Mouse (Mus musculus) heart, embryonic 11.5 days (tissue): ENCODE measurements at regions not wholly inside any gene's neighbourhood (a gene's known extent, or its start where the extent isn't known, plus 50 kb on each side); places are given as distances from the start of the nearest gene placed in this dataset.

Experiments used
- ATAC-seq: fragments of 200-750 bp; cut with Nextera tagmentation; replicated peaks from 2 replicates; pipeline ENCODE4 v1.8.0; 2017; ENCODE audit warnings: moderate library complexity; ENCODE audit not compliant: insufficient number of reproducible peaks, low FRiP score, low TSS enrichment
- H3K27ac ChIP-seq: fragments of 300-500 bp; sonication (generic); 2 replicates; pipeline ENCODE4 v1.5.1; 2014; ENCODE audit warnings: mild to moderate bottlenecking, low read depth, low read length
- H3K27me3 ChIP-seq: fragments of 300-500 bp; sonication (generic); 2 replicates; pipeline ENCODE4 v1.6.1; 2014; ENCODE audit warnings: mild to moderate bottlenecking, low read length, mixed read lengths; ENCODE audit not compliant: control insufficient read depth, insufficient read depth
- H3K36me3 ChIP-seq: fragments of 300-500 bp; sonication (generic); 2 replicates; pipeline ENCODE4 v1.6.1; 2014; ENCODE audit warnings: mild to moderate bottlenecking, low read length, moderate library complexity, mixed read lengths; ENCODE audit not compliant: control insufficient read depth, insufficient read depth
- H3K4me1 ChIP-seq: fragments of 300-500 bp; sonication (generic); 2 replicates; pipeline ENCODE4 v1.6.1; 2014; ENCODE audit warnings: low read length; ENCODE audit not compliant: control insufficient read depth, insufficient read depth
- H3K4me2 ChIP-seq: fragments of 300-500 bp; sonication (generic); 2 replicates; pipeline ENCODE4 v1.6.1; 2014; ENCODE audit warnings: mild to moderate bottlenecking, moderate library complexity
- H3K4me3 ChIP-seq: fragments of 300-500 bp; sonication (generic); 2 replicates; pipeline ENCODE4 v1.5.1; 2014; ENCODE audit warnings: low read depth, low read length
- H3K9ac ChIP-seq: fragments of 300-500 bp; sonication (generic); 2 replicates; pipeline ENCODE4 v1.6.1; 2014; ENCODE audit warnings: mild to moderate bottlenecking, low read depth, low read length, moderate library complexity
- H3K9me3 ChIP-seq: fragments of 300-500 bp; sonication (generic); replicated peaks from 2 replicates; pipeline ENCODE4 v1.6.1; 2016; ENCODE audit warnings: low read length; ENCODE audit not compliant: control insufficient read depth
- WGBS: fragments of 180-500 bp; shearing (Covaris S2); extraction: QIAGEN DNeasy Blood & Tissue Kit; methylation state at CpG from one replicate; pipeline ENCODE4 v1.1.7; 2014; ENCODE audit not compliant: insufficient replicate concordance; 5-methylcytosine and 5-hydroxymethylcytosine counted together

- H3K27ac ChIP-seq = no peak overlapping the region
- no peak overlapping the region for H3K4me3 ChIP-seq
- no peaks in the 10 kb centered on the region; the same call in 1 of the 2 replicates for H3K9me3 ChIP-seq
- no peak for ATAC-seq
- no peak overlapping the region for H3K4me2 ChIP-seq
- WGBS = 69% methylated on average over 4 of the region's 4 CpGs
- H3K36me3 ChIP-seq = no peaks in the 10 kb centered on the region
- peaks cover 17% of the 10 kb centered on the region for H3K4me1 ChIP-seq
- H3K27me3 ChIP-seq = no peaks in the 10 kb centered on the region
- H3K9ac ChIP-seq = no peak overlapping the region
These were observed 112.9 kb downstream of the Gm10260 start for GRCm38 (mm10) chr13:97647486-97647885.

- no peak overlapping the region for H3K4me3 ChIP-seq
- H3K9ac ChIP-seq = no peak overlapping the region
- H3K27ac ChIP-seq = peak overlapping the region; percentile 62
- H3K36me3 ChIP-seq = no peaks in the 10 kb centered on the region
- no peaks in the 10 kb centered on the region for H3K27me3 ChIP-seq
- H3K9me3 ChIP-seq = no peaks in the 10 kb centered on the region; the same call in 1 of the 2 replicates
- 0 out of 2 replicates have a peak overlapping the region, but pooled peaks have one; percentile 3 for H3K4me2 ChIP-seq
- WGBS = 24% methylated on average over 7 of the region's 7 CpGs
- no peak for ATAC-seq
- H3K4me1 ChIP-seq = peaks cover 17% of the 10 kb centered on the region
These were observed 114.4 kb downstream of the Gm10260 start for GRCm38 (mm10) chr13:97646021-97646385.

DNA sequence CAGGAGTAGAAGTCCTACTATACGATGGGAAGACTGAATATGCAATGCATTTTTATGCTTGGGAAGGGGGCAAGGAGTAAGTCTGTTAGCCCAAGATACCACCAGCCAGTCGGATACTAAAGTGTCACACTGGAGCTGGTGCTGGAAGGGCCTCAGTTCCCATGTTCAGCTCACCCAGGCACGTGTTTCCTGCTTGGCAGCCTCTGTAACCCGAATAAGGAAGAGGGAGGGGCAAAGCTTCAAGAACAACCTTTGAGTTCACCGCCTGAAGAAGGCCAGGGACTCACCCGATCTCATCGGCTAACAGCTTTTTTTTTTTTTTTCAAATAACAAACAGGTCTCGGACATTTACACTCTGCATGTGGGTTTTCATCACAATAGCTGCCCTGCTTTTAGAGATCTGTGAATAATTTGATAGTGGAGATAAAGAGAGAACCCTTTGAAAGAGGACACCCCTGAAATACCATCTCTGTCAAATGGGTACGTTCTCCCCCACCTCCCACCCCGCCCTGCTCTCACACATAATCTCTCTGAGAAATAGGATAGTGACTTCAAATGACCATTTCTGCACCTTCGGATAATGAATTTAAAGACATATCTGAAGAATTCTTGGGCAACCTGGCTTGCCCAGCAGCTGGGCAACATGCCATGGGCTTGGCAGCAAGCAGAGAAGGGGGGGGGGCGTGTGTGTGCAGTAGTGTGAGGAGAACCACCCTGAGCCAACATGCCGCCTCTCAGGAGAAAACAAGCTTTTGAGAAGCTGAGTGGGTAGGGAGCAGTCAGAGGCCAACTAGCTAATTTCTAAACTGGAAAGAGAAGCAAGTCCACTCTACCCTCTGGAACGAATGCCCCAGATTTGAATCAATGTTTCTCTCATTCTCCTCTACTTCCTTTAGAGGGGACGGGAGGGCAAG is 115.1 kb downstream of the Gm10260 start:
- H3K4me2 ChIP-seq = 0 out of 2 replicates have a peak overlapping the region, but pooled peaks have one; percentile 3
- no peaks in the 10 kb centered on the region for H3K36me3 ChIP-seq
- H3K9ac ChIP-seq = no peak overlapping the region
- no peak overlapping the region for H3K4me3 ChIP-seq
- no peaks in the 10 kb centered on the region for H3K9me3 ChIP-seq
- H3K27me3 ChIP-seq = no peaks in the 10 kb centered on the region
- ATAC-seq = no peak
- H3K27ac ChIP-seq = peak overlapping the region; percentile 62
- 45% methylated on average over 15 of the region's 15 CpGs for WGBS
- H3K4me1 ChIP-seq = peaks cover 18% of the 10 kb centered on the region

- no peak overlapping the region for H3K4me2 ChIP-seq
- H3K27me3 ChIP-seq = no peaks in the 10 kb centered on the region
- 28% methylated on average over 3 of the region's 3 CpGs for WGBS
- H3K9me3 ChIP-seq = no peaks in the 10 kb centered on the region
- H3K36me3 ChIP-seq = no peaks in the 10 kb centered on the region
- H3K4me3 ChIP-seq = no peak overlapping the region
- peaks cover 21% of the 10 kb centered on the region for H3K4me1 ChIP-seq
- no peak overlapping the region for H3K9ac ChIP-seq
- H3K27ac ChIP-seq = no peak overlapping the region
- no peak for ATAC-seq
These were observed 120.2 kb downstream of the Gm10260 start for GRCm38 (mm10) chr13:97640236-97640635.

DNA sequence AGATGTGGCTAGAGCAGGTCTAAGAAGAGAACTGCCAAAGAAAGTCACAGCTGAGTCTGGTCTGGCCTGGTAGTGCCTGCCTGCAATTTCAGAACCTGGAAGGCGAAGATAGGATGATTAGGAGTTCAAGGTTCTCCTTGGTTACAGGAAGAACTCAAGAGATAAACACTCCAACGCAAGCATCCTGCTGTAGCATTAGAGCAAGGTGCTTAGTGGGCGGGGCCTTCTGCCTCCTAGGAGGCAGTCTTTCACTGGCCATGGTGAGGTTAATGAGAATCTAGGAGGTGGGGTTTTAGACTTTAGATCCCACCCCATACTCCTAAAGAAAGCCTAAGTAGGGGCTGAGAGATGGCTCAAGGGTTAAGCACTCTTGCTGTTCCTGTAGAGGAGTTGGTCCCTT is 120.8 kb downstream of the Gm10260 start:
- WGBS = 51% methylated on average over 3 of the region's 3 CpGs

DNA sequence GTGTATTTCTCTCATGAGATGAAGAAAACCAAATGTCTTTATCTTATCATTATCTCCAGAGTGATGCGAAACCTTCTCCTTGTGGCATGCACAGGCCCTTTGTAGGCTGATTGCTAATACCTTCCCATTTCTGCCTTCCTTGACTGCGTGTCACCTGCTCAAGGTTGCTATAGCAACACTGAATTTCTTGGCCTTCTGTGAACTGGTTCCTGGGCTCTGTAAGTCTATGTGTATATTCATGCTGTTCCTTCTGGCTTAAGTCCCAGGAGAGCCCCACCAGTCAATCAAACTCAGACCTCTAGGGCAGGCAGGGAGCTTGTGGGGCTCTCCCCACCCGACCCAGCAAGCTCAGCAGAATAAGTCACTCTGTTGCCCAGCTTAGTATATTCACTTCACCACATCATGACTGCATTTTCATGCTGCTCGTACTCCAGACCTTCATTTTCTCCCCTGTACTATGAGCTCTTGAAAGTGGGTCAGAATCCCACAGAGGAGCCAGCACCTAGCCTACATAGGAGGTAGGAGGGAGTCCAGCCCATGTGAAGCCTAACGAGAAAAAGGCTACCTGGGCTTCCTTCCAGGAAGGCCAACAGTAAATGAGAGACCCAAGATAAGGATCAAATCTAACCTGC is 121.9 kb downstream of the Gm10260 start:
- Histone ChIP-seq H3K4me3 (no peak overlapping the region), H3K27ac (no peak overlapping the region), H3K4me2 (no peak overlapping the region), H3K9me3 (no peaks in the 10 kb centered on the region), H3K36me3 (no peaks in the 10 kb centered on the region), H3K9ac (no peak overlapping the region), H3K4me1 (peaks cover 16% of the 10 kb centered on the region), H3K27me3 (no peaks in the 10 kb centered on the region)
- WGBS = 74% methylated on average over 5 of the region's 5 CpGs
- no peak for ATAC-seq

More for the DNA sequence above, 120.8 kb downstream of the Gm10260 start:
- H3K36me3 ChIP-seq = no peaks in the 10 kb centered on the region
- H3K9ac ChIP-seq = no peak overlapping the region
- H3K4me1 ChIP-seq = peaks cover 16% of the 10 kb centered on the region
- no peaks in the 10 kb centered on the region for H3K27me3 ChIP-seq
- no peak overlapping the region for H3K27ac ChIP-seq
- no peak for ATAC-seq
- no peak overlapping the region for H3K4me2 ChIP-seq
- H3K4me3 ChIP-seq = no peak overlapping the region
- H3K9me3 ChIP-seq = no peaks in the 10 kb centered on the region

- Histone ChIP-seq H3K27me3 (no peaks in the 10 kb centered on the region), H3K9me3 (no peaks in the 10 kb centered on the region), H3K27ac (no peak overlapping the region), H3K9ac (no peak overlapping the region), H3K4me2 (no peak overlapping the region), H3K4me1 (peaks cover 16% of the 10 kb centered on the region), H3K36me3 (no peaks in the 10 kb centered on the region), H3K4me3 (no peak overlapping the region)
- no peak for ATAC-seq
- 86% methylated on average over 6 of the region's 6 CpGs for WGBS
These were observed 122.9 kb downstream of the Gm10260 start for GRCm38 (mm10) chr13:97637506-97637905.

DNA sequence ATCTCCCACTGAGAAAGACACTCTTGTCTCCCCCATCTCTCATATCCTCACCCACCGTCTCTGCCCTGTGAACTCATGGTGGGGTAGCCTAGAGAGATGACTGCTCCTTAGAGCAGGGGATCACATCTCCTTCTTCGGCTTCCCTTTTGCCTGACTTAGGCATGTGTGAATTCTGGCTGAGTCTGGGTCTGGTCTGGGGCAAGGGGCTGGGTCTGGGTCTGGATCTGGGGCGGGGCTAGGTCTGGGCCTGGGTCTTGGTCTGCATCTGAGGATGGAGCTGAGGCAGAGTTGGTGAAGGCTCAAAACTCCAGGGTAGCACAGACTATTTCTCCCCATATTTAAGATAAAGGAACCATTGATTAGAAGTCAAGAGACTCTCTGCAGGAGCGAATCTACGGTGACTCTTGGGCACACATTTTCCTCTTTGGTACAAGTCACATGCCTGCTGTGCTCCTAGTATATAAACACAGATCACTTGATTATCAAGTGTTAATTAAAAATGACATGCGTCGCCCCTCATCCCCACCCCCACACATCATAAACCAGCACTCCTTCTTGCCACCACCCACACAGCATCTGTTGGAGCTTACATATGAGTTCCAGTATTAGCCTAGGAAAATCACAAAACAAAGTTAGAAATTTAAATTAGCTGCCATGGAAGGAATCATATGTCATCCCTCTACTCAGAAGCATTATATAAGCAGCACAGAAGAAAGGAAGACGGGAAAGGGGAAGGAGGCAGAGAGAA is 126.2 kb downstream of the Gm10260 start:
- WGBS = 63% methylated on average over 8 of the region's 8 CpGs
- ATAC-seq = no peak
- Histone ChIP-seq H3K36me3 (no peaks in the 10 kb centered on the region), H3K4me2 (no peak overlapping the region), H3K9ac (no peak overlapping the region), H3K27ac (no peak overlapping the region), H3K9me3 (no peaks in the 10 kb centered on the region), H3K4me3 (no peak overlapping the region), H3K4me1 (peaks cover 3% of the 10 kb centered on the region; the same call in 1 of the 2 replicates), H3K27me3 (no peaks in the 10 kb centered on the region)
